Mouse (Mus musculus) small intestine, adult 2 months (tissue): Measurements from ENCODE around the gene Mpzl3.

Source experiments
- CTCF ChIP-seq: fragments of 200-500 bp; IDR thresholded peaks from 2 replicates; pipeline ENCODE4 v1.5.1; 2012; ENCODE audit warnings: low read depth, mild to moderate bottlenecking, control low read depth, inconsistent platforms, low read length, moderate library complexity, mixed read lengths; ENCODE audit not compliant: insufficient replicate concordance, insufficient read length; ENCODE audit errors: extremely low read depth
- POLR2A ChIP-seq: fragments of 200-500 bp; IDR thresholded peaks from 2 replicates; pipeline ENCODE4 v1.6.1; 2012; ENCODE audit warnings: low read depth, mild to moderate bottlenecking, control low read depth, inconsistent platforms, low read length, moderate library complexity

DNA sequence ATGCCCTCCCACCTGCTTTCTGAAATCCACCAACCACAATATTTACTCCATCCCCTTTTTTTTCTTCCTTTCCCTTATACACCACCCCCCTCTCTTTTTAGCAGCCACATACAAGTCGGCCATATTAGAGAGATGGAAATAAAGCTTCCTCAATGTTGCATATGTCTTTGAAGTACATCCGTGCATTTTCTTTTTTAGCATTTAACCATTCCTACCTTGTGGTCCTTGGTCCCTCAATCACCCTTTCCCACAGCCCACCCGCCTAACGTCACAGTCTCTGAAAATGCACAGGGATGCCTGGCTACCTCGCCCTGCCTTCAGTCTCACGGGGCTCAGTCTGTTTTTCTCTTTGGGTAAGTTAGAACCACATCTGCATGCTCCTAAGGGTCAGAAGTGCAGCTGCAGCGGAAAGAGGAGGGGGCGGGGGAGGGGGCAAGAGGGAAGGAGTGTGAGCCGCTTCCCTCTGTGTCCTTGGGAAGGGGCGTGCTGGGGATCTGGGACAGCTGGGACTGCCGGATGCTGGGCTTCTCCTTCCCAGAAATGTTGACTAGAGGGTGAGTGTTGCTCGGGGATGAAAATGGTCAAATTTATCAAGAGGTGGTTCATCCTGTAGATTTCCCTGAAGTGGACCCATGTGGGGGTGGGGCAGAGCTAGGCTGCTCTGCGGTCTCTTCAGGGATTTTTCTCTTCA lies 62.9 kb downstream of the Mpzl3 start, which contains the start of gene Scn2b:
- TF ChIP-seq CTCF (no peak), POLR2A (no peak)
